Mouse (Mus musculus) liver, adult 2 months (tissue): Measurements from ENCODE around the gene Dgki. TPM values are rescaled to one million over a fixed set of nuclear protein-coding genes. Genes with fewer than 3 reads are reported as not detected.

ENCODE experiments used
- DNase-seq: peaks from one replicate; pipeline ENCODE4 v3.0.0-alpha.2; 2011; ENCODE audit warnings: low read depth, low spot score; ENCODE audit errors: extremely low read depth
- H3K27ac ChIP-seq: fragments of 200-500 bp; replicated peaks from 2 replicates; pipeline ENCODE4 v1.5.1; 2012; ENCODE audit warnings: low read depth, mild to moderate bottlenecking, control low read depth, inconsistent platforms, low read length; ENCODE audit not compliant: insufficient read depth
- H3K27me3 ChIP-seq: fragments of 200-500 bp; 2 replicates; pipeline ENCODE4 v1.6.1; 2012; ENCODE audit warnings: mild to moderate bottlenecking, moderate library complexity, low read length, inconsistent platforms; ENCODE audit not compliant: control insufficient read depth, insufficient read depth
- H3K36me3 ChIP-seq: fragments of 200-500 bp; 2 replicates; pipeline ENCODE4 v1.6.1; 2012; ENCODE audit warnings: low read length, inconsistent platforms; ENCODE audit not compliant: control insufficient read depth, insufficient read depth
- H3K4me1 ChIP-seq: fragments of 200-500 bp; 2 replicates; pipeline ENCODE4 v1.6.1; 2011; ENCODE audit warnings: low read length; ENCODE audit not compliant: control insufficient read depth, insufficient read depth
- H3K4me3 ChIP-seq: fragments of 200-500 bp; 2 replicates; pipeline ENCODE4 v1.5.1; 2011; ENCODE audit warnings: low read depth, mild to moderate bottlenecking, control low read depth, low read length, moderate library complexity; ENCODE audit not compliant: insufficient read depth
- H3K79me2 ChIP-seq: fragments of 200-500 bp; 2 replicates; pipeline ENCODE4 v1.6.1; 2012; ENCODE audit warnings: inconsistent platforms, mild to moderate bottlenecking, low read length, moderate library complexity; ENCODE audit not compliant: control insufficient read depth, insufficient read depth
- H3K9ac ChIP-seq: fragments of 200-500 bp; 2 replicates; pipeline ENCODE4 v1.6.1; 2012; ENCODE audit warnings: low read depth, mild to moderate bottlenecking, control low read depth, inconsistent platforms, low read length
- CTCF ChIP-seq: fragments of 200-500 bp; IDR thresholded peaks from 2 replicates; pipeline ENCODE4 v1.5.1; 2011; ENCODE audit warnings: low read depth, low read length, control low read depth
- POLR2A ChIP-seq: fragments of 200-500 bp; IDR thresholded peaks from 2 replicates; pipeline ENCODE4 v1.6.1; 2011; ENCODE audit warnings: low read length, control low read depth; ENCODE audit not compliant: insufficient read depth; ENCODE audit errors: extremely low read depth
- WGBS: fragments of 180-500 bp; shearing (Covaris S2); methylation state at CpG from one replicate; pipeline ENCODE4 v1.1.7; 2018; 5-methylcytosine and 5-hydroxymethylcytosine counted together
- polyA plus RNA-seq: library from polyadenylated mRNA; depleted of rRNA; stranded (reverse); fragments of >200 nt; gene quantifications from 2 replicates; pipeline ENCODE4 v1.2.3, GENCODE M21; 2012
- total RNA-seq: library from RNA; depleted of rRNA; stranded (reverse); fragments of >200 nt; gene quantifications from 2 replicates; pipeline ENCODE4 v1.2.3, GENCODE M21; 2014

Gene Dgki
- total and polyA plus RNA-seq, 2 experiments, result 0.09 TPM; not detected in 1

DNA sequence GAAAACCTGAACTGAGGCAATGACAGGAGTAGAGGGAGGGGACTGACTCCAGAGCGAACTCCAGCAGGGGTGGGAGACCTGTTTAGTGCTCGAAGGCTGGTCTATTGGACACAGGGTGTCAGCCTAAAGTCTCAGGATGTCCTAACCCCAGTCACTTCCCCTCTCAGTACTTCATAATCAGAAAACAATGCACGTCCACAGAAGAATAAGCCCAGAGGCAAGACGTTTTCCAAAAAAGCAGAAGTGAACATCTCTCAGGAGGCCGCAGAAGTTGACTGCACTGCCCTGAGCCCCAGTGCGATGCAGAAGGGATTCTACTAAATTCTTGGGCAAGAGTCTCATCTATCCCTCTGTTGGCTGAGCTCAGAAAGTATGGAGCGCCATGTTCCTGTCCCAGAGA is 37.5 kb downstream of the Dgki start:
- DNase-seq, result peak; percentile 2
- no peaks in the 10 kb centered on the region for H3K4me1 ChIP-seq
- WGBS, result 82% methylated on average over 7 of the region's 7 CpGs
- H3K36me3 ChIP-seq, result no peaks in the 10 kb centered on the region
- TF ChIP-seq CTCF (no peak), POLR2A (no peak)
- H3K27ac ChIP-seq, result no peak overlapping the region
- no peaks in the 10 kb centered on the region for H3K27me3 ChIP-seq
- H3K4me3 ChIP-seq, result no peak overlapping the region
- no peaks in the 10 kb centered on the region for H3K79me2 ChIP-seq
- H3K9ac ChIP-seq, result no peak overlapping the region

DNA sequence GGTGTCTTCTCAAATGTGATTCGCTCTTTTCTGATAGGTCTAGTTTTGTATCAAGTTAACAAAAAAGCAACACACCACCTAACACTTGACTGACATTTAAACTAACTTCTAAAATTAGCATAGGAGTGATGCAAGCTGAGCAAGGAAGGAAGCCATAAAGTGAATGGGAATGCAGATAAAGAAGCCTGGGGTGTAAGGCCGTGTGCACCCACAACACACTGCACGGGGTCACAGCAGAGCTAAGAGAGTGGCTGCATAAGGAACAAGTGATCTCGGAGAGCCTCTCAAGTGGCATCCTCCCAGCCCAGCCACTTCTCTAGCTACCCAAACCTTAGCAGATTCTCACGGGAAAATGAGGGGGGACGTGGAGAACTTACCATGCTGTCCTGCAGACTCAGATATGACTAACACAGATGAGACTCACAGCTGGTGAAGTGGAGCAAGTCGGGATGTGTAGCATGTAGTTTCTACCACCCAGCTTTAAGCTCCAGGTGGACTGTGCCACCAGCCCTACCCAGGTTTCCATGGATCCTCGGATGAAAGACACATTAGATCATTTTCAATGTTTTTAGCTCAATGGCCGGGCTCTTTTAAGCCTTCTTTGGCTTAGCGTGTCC is 38.6 kb downstream of the Dgki start:
- Histone ChIP-seq H3K4me1 (no peaks in the 10 kb centered on the region), H3K4me3 (no peak overlapping the region), H3K27ac (no peak overlapping the region), H3K9ac (no peak overlapping the region), H3K27me3 (no peaks in the 10 kb centered on the region), H3K79me2 (no peaks in the 10 kb centered on the region), H3K36me3 (no peaks in the 10 kb centered on the region)
- no peak for DNase-seq
- TF ChIP-seq POLR2A (no peak), CTCF (no peak)
- WGBS, result 79% methylated on average over 10 of the region's 10 CpGs

DNA sequence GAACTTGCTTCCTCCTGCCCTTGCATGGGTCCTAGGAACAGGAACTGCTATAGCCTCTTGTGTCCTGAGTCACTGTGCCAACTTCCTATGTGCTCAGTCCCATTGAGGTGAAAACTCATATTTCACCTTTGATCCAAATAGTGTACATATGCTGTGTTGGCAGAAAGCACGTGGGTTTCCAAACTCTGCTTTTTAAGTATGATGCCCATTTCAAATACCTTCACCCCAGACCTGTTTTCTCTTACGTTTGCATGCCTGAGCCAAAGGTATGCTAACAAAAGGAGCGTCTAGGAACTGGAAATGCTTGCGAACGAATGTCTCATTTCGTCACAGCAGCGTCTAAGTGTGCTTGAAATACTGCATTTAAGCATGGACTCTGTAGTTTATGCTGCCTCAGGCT is 41.3 kb downstream of the Dgki start:
- 79% methylated on average over 7 of the region's 7 CpGs for WGBS
- Histone ChIP-seq H3K4me3 (no peak overlapping the region), H3K27me3 (no peaks in the 10 kb centered on the region), H3K9ac (no peak overlapping the region), H3K79me2 (no peaks in the 10 kb centered on the region), H3K36me3 (no peaks in the 10 kb centered on the region), H3K27ac (no peak overlapping the region), H3K4me1 (no peaks in the 10 kb centered on the region)
- no peak for DNase-seq
- TF ChIP-seq POLR2A (no peak), CTCF (no peak)

DNA sequence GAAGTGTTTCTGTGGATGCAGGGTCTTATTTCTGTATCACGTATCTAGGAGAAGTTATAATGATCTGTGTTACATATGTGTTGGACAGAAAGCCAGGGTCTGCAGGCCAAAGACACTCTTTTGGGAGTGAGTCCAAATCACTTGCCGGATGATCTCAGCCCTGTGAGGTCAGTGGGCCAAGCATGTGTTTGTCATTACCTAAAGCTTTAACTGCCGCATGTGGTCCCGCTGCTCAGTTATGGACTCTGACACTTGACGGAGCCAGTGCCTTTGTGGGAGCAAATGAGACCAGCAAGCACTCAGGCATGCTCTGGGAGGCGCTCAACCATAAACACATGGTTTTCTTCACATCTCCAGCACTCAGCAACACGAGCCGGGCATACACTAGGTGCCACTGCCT is 45.8 kb downstream of the Dgki start:
- no peak overlapping the region for H3K4me3 ChIP-seq
- H3K4me1 ChIP-seq, result no peaks in the 10 kb centered on the region
- H3K27me3 ChIP-seq, result no peaks in the 10 kb centered on the region
- no peaks in the 10 kb centered on the region for H3K79me2 ChIP-seq
- H3K36me3 ChIP-seq, result no peaks in the 10 kb centered on the region
- no peak overlapping the region for H3K9ac ChIP-seq
- TF ChIP-seq POLR2A (no peak), CTCF (no peak)
- no peak for DNase-seq
- no peak overlapping the region for H3K27ac ChIP-seq
- 64% methylated on average over 8 of the region's 8 CpGs for WGBS

DNA sequence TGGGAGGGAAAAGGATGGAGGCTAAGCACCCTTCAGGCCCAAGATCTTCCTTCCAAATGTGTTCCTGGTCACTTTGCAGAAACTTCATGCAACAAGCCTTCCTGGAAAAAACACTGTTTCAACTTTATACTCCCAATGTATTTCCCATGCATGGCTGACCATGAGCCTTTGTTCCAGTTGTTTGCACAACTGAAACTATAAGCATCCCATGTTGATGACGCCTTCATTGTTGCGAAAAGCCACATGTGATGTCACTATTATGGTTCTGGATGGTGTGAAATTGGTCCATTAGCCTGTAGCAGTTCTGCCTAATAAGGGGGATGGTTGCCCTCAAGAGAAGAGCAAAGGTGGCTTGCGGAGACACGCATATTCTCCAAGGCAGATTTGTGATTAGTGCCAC is 47.4 kb downstream of the Dgki start:
- H3K27me3 ChIP-seq, result no peaks in the 10 kb centered on the region
- no peaks in the 10 kb centered on the region for H3K79me2 ChIP-seq
- no peak overlapping the region for H3K4me3 ChIP-seq
- H3K36me3 ChIP-seq, result no peaks in the 10 kb centered on the region
- no peak for DNase-seq
- no peaks in the 10 kb centered on the region for H3K4me1 ChIP-seq
- no peak for TF ChIP-seq POLR2A
- H3K9ac ChIP-seq, result no peak overlapping the region
- 96% methylated on average over 4 of the region's 4 CpGs for WGBS
- H3K27ac ChIP-seq, result no peak overlapping the region

DNA sequence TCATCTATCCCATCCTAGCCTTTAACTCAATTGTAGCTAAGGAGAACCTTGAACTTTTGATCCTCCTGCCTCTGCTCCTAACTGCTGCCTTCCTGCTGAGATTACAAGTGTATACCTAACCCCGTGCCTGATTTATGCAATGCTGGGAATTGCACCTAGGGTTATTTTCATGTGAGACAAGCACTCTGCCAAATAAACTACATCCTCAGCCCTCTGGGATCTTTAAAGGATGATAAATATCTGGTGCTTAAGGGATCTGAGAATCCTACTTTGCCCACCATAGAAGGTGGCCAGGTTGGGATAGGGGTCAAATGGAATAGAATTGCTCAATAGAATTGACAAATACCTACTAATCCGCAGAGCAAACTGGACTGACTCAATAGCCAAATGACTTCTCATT is 49.3 kb downstream of the Dgki start:
- H3K4me3 ChIP-seq, result no peak overlapping the region
- DNase-seq, result no peak
- 65% methylated on average over 2 of the region's 2 CpGs for WGBS

More for the DNA sequence above, 49.3 kb downstream of the Dgki start:
- no peaks in the 10 kb centered on the region for H3K36me3 ChIP-seq
- no peak overlapping the region for H3K27ac ChIP-seq
- no peak for TF ChIP-seq CTCF
- no peak for TF ChIP-seq POLR2A
- no peaks in the 10 kb centered on the region for H3K79me2 ChIP-seq
- no peak overlapping the region for H3K9ac ChIP-seq
- no peaks in the 10 kb centered on the region for H3K4me1 ChIP-seq
- no peaks in the 10 kb centered on the region for H3K27me3 ChIP-seq
